Mouse (Mus musculus) limb, embryonic 13.5 days (tissue): ENCODE measurements around the gene Rit1. TPM values are rescaled to one million over a fixed set of nuclear protein-coding genes. Genes with fewer than 3 reads are reported as not detected.

Source experiments
- ATAC-seq: fragments of 200-750 bp; cut with Nextera tagmentation; 2 replicates; pipeline ENCODE4 v1.8.0; 2017; ENCODE audit warnings: low read depth, moderate number of reproducible peaks, moderate TSS enrichment; ENCODE audit not compliant: low FRiP score
- H3K27ac ChIP-seq: fragments of 300-500 bp; sonication (generic); 2 replicates; pipeline ENCODE4 v1.5.1; 2015; ENCODE audit warnings: inconsistent platforms, mild to moderate bottlenecking, moderate library complexity
- H3K27me3 ChIP-seq: fragments of 300-500 bp; sonication (generic); 2 replicates; pipeline ENCODE4 v1.6.1; 2015; ENCODE audit warnings: mild to moderate bottlenecking, inconsistent platforms
- H3K36me3 ChIP-seq: fragments of 300-500 bp; sonication (generic); 2 replicates; pipeline ENCODE4 v1.6.1; 2015; ENCODE audit warnings: inconsistent platforms, mild to moderate bottlenecking, moderate library complexity
- H3K4me1 ChIP-seq: fragments of 300-500 bp; sonication (generic); 2 replicates; pipeline ENCODE4 v1.6.1; 2015; ENCODE audit warnings: inconsistent platforms
- H3K4me2 ChIP-seq: fragments of 300-500 bp; sonication (generic); replicated peaks from 2 replicates; pipeline ENCODE4 v1.6.1; 2015; ENCODE audit warnings: inconsistent platforms, mild to moderate bottlenecking, moderate library complexity
- H3K4me3 ChIP-seq: fragments of 300-500 bp; sonication (generic); 2 replicates; pipeline ENCODE4 v1.5.1; 2015; ENCODE audit warnings: moderate library complexity, mild to moderate bottlenecking, inconsistent platforms
- H3K9ac ChIP-seq: fragments of 300-500 bp; sonication (generic); 2 replicates; pipeline ENCODE4 v1.6.1; 2015; ENCODE audit warnings: mild to moderate bottlenecking, inconsistent platforms
- H3K9me3 ChIP-seq: fragments of 300-500 bp; sonication (generic); 2 replicates; pipeline ENCODE4 v1.6.1; 2016; ENCODE audit warnings: inconsistent platforms
- WGBS: fragments of 180-500 bp; shearing (Covaris S2); methylation state at CpG from one replicate; pipeline ENCODE4 v1.1.7; 2015; 5-methylcytosine and 5-hydroxymethylcytosine counted together
- polyA plus RNA-seq: library from polyadenylated mRNA; unstranded; fragments of >200 nt; fragmentation: Nextera tagmentation; extraction: Ambion mirVana; gene quantifications from 2 replicates; pipeline ENCODE4 v1.2.1, GENCODE M21; 2015

The Rit1 gene
- 50.1 and 51.1 TPM in 2 replicates for polyA plus RNA-seq

DNA sequence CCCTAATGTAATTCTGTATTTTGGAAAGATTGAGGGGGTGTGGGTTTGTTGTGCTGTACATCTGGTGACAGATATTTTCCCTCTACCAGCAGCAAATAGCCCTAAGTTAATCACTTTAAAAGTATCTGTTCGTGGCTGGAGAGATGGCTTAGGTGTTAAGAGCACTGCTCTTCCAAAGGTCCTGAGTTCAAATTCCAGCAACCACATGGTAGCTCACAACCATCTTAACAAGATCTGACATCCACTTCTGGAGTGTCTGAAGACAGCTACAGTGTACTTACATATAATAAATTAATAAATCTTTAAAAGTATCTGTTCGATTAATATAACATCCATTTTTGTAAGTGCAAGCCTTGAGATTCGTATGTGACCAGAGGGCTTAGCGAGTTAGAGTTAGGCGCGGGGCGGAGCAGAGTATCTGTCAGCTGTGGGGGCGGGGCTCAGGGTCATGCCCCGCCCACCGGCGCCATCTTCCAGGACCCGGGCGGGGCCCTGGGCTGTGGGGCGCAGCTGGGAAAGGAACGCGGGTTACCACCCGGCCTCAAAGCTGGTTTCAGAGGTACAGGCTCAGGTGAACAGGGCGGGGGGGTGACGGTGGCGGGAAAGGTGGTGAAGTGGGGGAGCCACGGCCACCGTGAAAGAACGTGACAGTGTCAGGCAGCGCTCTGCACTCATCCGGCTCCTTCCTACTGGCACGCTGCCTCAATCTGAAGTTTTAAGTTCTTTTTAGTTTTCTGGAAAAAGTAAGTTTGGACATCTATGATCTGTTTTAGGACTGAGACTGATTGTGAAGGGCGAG lies at the start of gene Rit1:
Gene Rit1, plus strand, starts transcription at position 440 of the 799 bp plus-strand sequence.
- Histone ChIP-seq H3K27me3 (no peaks in the 10 kb centered on the region), H3K36me3 (peaks cover 54% of the 10 kb centered on the region), H3K4me2 (peak within 1 kb of the TSS; percentile 92), H3K9me3 (no peaks in the 10 kb centered on the region), H3K4me1 (peaks cover 11% of the 10 kb centered on the region), H3K4me3 (peak within 1 kb of the TSS; percentile 74), H3K27ac (peak within 1 kb of the TSS; percentile 61; the same call in 1 of the 2 replicates), H3K9ac (peak within 1 kb of the TSS; percentile 80)
- peak; percentile 95 for ATAC-seq
- WGBS, result 2% methylated on average over 27 of the region's 27 CpGs

DNA sequence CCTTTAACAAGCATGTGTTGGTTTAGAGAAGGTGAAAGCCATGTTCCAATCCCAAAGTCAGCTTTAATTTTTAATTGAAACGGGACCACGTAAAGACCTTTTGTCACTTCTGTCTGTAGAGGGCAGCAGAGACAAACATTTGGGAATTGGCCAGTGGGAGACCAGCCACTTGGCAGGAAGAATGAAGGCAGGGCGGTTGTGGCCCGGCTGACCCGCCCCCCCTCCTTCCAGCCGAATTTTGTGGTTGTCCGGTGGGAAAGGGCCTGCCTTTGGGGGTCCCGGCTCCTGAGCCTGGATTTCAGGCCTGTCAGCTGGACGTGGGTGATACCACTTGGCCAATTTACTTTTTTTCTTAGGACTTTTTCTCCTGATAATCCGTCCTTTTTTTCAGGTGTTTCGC lies 39.2 kb upstream of the Rit1 start:
- ATAC-seq, result peak; percentile 59
- H3K4me1 ChIP-seq, result 0 out of 2 replicates have a peak, but pooled peaks cover 4% of the 10 kb centered on the region
- no peaks in the 10 kb centered on the region for H3K9me3 ChIP-seq
- peak overlapping the region; percentile 30 for H3K4me3 ChIP-seq
- WGBS, result 10% methylated on average over 11 of the region's 11 CpGs
- H3K27ac ChIP-seq, result no peak overlapping the region
- H3K36me3 ChIP-seq, result no peaks in the 10 kb centered on the region
- peak overlapping the region; percentile 54 for H3K9ac ChIP-seq
- peak overlapping the region; percentile 60 for H3K4me2 ChIP-seq
- no peaks in the 10 kb centered on the region for H3K27me3 ChIP-seq

DNA sequence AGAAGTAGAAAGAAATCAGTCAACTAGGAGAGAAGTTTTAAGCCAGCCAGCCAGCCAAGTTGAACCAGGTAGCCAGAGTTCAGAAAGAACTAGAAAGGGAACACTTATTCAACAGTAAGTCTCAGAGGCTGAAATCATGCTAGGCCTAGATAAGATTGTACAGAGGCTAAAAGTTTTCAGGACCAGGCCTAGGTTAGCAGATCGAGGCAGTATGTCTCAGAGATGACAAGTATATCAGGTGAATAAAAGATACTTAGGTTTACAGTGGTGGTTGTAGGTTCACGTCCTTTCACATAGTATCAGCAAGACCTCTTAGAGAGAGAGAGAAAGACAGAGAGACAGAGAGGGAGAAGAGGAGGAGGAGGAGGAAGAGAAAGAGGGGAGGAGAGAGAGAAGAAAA lies 32.8 kb upstream of the Rit1 start:
- H3K9me3 ChIP-seq, result no peaks in the 10 kb centered on the region
- H3K36me3 ChIP-seq, result peaks cover 12% of the 10 kb centered on the region
- no peak overlapping the region for H3K9ac ChIP-seq
- no peak for ATAC-seq
- no peak overlapping the region for H3K27ac ChIP-seq
- 86% methylated on average over 2 of the region's 2 CpGs for WGBS
- H3K4me3 ChIP-seq, result no peak overlapping the region
- H3K27me3 ChIP-seq, result no peaks in the 10 kb centered on the region
- H3K4me1 ChIP-seq, result peaks cover 14% of the 10 kb centered on the region
- H3K4me2 ChIP-seq, result no peak overlapping the region

- Histone ChIP-seq H3K9ac (peak overlapping the region; percentile 60), H3K4me2 (peak overlapping the region; percentile 63), H3K36me3 (peaks cover 18% of the 10 kb centered on the region), H3K4me1 (peaks cover 14% of the 10 kb centered on the region), H3K4me3 (peak overlapping the region; percentile 99), H3K27ac (peak overlapping the region; percentile 99), H3K27me3 (no peaks in the 10 kb centered on the region), H3K9me3 (no peaks in the 10 kb centered on the region)
- WGBS, result 73% methylated on average over 8 of the region's 8 CpGs
- ATAC-seq, result no peak
These were observed 32.2 kb upstream of the Rit1 start for GRCm38 (mm10) chr3:88684236-88684979.

GRCm38 (mm10) chr3:88684980-88685941 lies 31.4 kb upstream of the Rit1 start, which contains the start of gene Khdc4:
Gene Khdc4, plus strand, starts transcription at chr3:88685803.
- peak within 1 kb of the TSS; percentile 99 for H3K4me3 ChIP-seq
- peak within 1 kb of the TSS; percentile 98 for H3K9ac ChIP-seq
- no peaks in the 10 kb centered on the region for H3K9me3 ChIP-seq
- peak within 1 kb of the TSS; percentile 97 for H3K4me2 ChIP-seq
- WGBS, result under 1% methylated on average over 47 of the region's 47 CpGs
- peaks cover 27% of the 10 kb centered on the region for H3K36me3 ChIP-seq
- H3K27ac ChIP-seq, result peak within 1 kb of the TSS; percentile 99
- peak; percentile 98 for ATAC-seq
- peaks cover 14% of the 10 kb centered on the region for H3K4me1 ChIP-seq
- no peaks in the 10 kb centered on the region for H3K27me3 ChIP-seq

- WGBS, result under 1% methylated on average over 42 of the region's 45 CpGs
- H3K9me3 ChIP-seq, result no peaks in the 10 kb centered on the region
- no peaks in the 10 kb centered on the region for H3K27me3 ChIP-seq
- peak overlapping the region; percentile 97 for H3K4me2 ChIP-seq
- H3K4me3 ChIP-seq, result peak overlapping the region; percentile 99
- ATAC-seq, result peak; percentile 80
- peaks cover 34% of the 10 kb centered on the region for H3K36me3 ChIP-seq
- peak overlapping the region; percentile 99 for H3K27ac ChIP-seq
- H3K4me1 ChIP-seq, result peaks cover 14% of the 10 kb centered on the region
- peak overlapping the region; percentile 98 for H3K9ac ChIP-seq
These were observed 30.6 kb upstream of the Rit1 start for GRCm38 (mm10) chr3:88685958-88686451.

- peaks cover 14% of the 10 kb centered on the region for H3K4me1 ChIP-seq
- H3K4me2 ChIP-seq, result peak overlapping the region; percentile 97
- peaks cover 44% of the 10 kb centered on the region for H3K36me3 ChIP-seq
- peak overlapping the region; percentile 99; the same call in 1 of the 2 replicates for H3K27ac ChIP-seq
- H3K4me3 ChIP-seq, result peak overlapping the region; percentile 99
- no peak for ATAC-seq
- H3K9ac ChIP-seq, result peak overlapping the region; percentile 98
- no peaks in the 10 kb centered on the region for H3K27me3 ChIP-seq
- WGBS, result 41% methylated on average over 13 of the region's 13 CpGs
- H3K9me3 ChIP-seq, result no peaks in the 10 kb centered on the region
These were observed 29.7 kb upstream of the Rit1 start for GRCm38 (mm10) chr3:88686734-88687611.

DNA sequence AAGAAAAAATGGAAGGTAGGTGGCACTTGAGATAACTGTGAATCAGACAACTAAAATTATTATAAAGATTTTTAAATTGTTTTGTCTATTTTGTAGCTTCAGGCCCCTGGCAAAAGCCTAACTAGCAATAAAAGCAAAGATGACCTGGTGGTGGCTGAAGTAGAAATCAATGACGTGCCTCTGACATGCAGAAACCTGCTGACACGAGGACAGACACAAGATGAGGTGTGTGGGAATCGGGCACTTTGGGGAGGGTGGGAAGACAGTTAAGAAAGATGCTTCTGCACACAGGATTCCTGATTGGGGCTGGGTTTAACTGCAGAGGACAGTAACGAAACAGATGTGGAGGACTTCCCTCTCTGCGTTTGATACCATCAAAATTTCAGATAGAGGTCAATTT lies 27.6 kb upstream of the Rit1 start:
- 85% methylated on average over 5 of the region's 5 CpGs for WGBS
- no peak overlapping the region for H3K9ac ChIP-seq

GRCm38 (mm10) chr3:88695545-88695944 lies 21.1 kb upstream of the Rit1 start:
- H3K36me3 ChIP-seq, result peaks cover 98% of the 10 kb centered on the region
- no peak for ATAC-seq
- H3K4me2 ChIP-seq, result no peak overlapping the region

More for the DNA sequence above, 27.6 kb upstream of the Rit1 start:
- no peak overlapping the region for H3K4me2 ChIP-seq
- H3K4me1 ChIP-seq, result peaks cover 14% of the 10 kb centered on the region
- no peak for ATAC-seq
- no peaks in the 10 kb centered on the region for H3K27me3 ChIP-seq
- peaks cover 63% of the 10 kb centered on the region for H3K36me3 ChIP-seq
- no peak overlapping the region for H3K4me3 ChIP-seq
- H3K9me3 ChIP-seq, result no peaks in the 10 kb centered on the region
- H3K27ac ChIP-seq, result no peak overlapping the region

DNA sequence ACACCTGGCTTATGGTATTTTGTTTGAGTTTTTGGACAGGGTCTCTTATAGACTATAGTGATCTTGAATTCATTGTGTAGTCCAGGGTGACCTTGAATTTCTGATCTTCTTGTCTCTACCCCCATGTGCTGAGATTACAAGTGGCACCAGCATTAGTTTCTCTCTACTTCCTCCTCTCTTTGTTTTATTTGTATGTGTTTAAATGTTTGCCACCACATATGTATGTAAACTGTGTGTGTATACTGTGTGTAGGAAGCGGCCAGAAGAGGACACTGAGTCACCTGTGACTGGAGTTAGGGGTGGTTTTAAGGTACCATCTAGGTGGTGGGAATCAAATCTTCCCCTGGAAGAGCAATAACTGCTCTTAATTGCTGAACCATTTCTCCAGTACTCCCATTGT lies 18.6 kb upstream of the Rit1 start:
- Histone ChIP-seq H3K9ac (no peak overlapping the region), H3K27me3 (no peaks in the 10 kb centered on the region), H3K4me3 (no peak overlapping the region), H3K36me3 (peaks cover 94% of the 10 kb centered on the region), H3K4me1 (no peaks in the 10 kb centered on the region), H3K27ac (no peak overlapping the region), H3K9me3 (no peaks in the 10 kb centered on the region), H3K4me2 (no peak overlapping the region)
- no peak for ATAC-seq
- 97% methylated on average over 1 of the region's 1 CpGs for WGBS

More at GRCm38 (mm10) chr3:88695545-88695944, 21.1 kb upstream of the Rit1 start:
- H3K4me3 ChIP-seq, result no peak overlapping the region
- H3K27me3 ChIP-seq, result no peaks in the 10 kb centered on the region
- H3K9me3 ChIP-seq, result no peaks in the 10 kb centered on the region
- H3K9ac ChIP-seq, result no peak overlapping the region
- H3K4me1 ChIP-seq, result no peaks in the 10 kb centered on the region
- no peak overlapping the region for H3K27ac ChIP-seq
